Mouse (Mus musculus) Muller cell, postnatal 12 days (primary cell): Measurements from ENCODE around the gene Cbarp.
A peak's percentile ranks its signal among the peaks of the same experiment; 100 is the strongest.
"Not testable (repeated sequence)": the region's sequence is repeated elsewhere in the genome, so short reads cannot be mapped to it uniquely, and the experiment has no call there.

Experiments used
- DNase-seq: peaks from one replicate; pipeline ENCODE4 v3.0.0-alpha.2; 2015; ENCODE audit errors: inconsistent ontology term

The Cbarp gene

DNA sequence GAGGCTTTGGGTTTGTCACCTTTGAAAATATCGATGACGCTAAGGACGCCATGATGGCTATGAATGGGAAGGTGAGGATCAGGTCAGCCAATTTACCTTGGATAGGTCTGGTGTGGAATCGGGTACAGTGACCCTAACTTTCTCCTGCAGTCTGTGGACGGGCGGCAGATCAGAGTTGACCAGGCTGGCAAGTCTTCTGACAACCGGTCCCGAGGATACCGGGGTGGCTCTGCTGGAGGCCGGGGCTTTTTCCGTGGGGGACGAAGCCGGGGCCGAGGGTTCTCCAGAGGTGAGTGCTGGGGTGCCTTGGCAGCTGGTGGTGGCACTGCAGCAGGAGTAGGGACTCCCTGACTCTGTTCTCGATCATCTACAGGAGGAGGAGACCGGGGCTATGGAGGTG lies 29.4 kb upstream of the Cbarp start:
- DNase-seq, result no peak

DNA sequence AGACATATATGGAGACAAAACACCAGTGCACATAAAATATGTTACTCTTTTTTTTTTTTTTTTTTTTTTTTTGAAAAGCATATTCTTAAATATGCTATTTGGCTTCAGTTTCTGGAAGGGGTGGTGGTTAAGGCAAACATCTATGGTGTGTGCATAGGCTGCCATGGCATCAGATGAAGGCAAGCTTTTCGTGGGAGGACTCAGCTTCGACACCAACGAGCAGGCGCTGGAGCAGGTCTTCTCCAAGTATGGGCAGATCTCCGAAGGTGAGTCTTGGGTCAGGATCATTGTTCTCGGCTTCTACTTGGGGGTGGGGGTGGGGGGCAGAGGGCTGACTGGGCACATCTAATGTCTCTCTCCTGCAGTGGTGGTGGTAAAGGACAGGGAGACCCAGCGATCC lies 29.0 kb upstream of the Cbarp start:
- no peak for DNase-seq

DNA sequence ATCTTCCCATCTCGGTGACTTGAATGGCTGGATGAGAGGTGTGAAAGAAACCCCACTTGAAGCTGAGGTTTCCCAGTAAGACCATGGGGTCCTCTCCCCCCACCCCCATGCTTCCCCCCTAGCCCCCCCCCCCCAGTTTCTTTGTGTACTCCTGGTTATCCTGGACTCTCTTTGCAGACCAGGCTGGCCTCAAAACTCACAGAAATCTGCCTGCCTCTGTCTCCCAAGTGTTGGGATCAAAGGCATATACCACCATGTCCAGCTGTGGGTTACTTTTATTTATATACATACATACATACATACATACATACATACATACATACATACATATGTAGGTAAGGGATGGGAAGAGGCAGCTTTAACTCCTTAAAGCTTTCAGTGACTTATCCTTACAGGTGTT lies 28.4 kb upstream of the Cbarp start:
- DNase-seq, result no peak

DNA sequence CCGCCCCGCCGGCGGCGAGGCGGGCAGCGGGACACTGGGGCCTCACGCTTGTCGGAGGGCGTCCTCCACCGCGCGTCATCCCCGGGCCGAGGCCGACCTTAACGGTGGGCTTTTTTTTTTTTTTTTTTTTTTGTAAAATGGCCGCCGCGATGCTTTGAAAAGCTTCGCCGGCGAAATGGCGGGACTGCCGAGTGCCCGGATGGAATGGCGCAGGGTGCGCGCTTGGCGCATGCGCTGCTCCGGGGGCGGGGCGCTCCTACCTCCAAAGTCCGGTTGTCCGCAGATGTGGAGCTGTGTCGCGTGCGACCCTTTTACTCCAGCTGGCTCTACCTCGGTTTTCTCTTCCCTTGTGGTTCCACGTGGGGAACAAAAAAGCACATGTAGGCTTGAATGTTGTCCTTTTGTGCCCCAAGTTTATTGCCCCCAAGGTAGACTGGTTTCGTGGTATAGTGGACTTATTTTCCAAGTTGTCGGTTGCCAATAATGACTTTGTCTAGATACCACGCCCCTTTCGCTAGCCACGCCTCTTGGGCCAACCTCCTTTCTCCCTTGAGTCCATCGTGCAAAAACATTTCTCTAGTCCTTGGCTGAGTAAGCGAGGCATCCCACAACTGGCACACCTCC lies 27.5 kb upstream of the Cbarp start:
- DNase-seq, result peak; percentile 95

DNA sequence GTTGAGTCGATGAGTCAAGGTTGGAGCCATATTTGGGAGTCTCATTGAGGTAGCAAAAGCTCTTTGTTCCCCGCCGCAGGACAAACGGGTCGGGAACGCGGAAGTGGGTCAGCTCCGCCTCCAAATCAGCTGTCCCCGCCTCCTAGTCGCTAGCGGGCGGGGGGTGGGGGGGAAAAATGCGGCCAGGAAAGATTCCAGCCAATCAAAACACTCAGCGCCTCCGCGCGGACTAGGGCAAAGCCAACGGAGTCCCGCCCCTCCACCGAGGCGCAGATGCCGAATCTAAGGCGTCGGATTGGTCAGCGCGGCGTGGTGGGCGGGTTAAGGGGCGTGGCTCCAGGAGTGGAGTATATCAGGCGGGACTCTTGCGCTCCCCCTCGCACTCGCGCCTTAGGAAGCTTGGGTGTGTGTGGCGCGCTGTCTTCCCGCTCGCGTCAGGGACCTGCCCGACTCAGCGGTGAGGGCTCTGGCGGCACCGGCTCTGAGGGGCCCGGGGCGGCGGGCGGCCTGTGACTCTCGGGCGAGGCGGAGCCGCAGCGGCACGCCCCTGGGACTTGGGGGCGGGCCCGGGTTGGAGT lies 26.9 kb upstream of the Cbarp start:
- peak; percentile 100 for DNase-seq

DNA sequence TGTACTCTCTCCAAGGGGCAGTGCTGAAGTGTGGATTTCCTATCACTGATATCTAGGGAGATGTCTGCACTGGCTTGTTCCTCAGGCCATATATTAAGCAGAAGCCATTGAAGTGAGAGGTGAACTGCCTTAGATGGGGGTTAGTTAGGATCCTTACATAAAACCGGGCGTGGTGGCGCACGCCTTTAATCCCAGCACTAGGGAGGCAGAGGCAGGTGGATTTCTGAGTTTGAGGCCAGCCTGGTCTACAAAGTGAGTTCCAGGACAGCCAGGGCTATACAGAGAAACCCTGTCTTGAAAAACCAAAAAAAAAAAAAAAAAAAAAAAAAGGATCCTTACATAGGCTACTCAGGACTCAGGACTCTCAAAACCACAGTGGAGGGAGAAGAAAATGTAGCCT lies 25.5 kb upstream of the Cbarp start:
- DNase-seq, result not testable (repeated sequence)

DNA sequence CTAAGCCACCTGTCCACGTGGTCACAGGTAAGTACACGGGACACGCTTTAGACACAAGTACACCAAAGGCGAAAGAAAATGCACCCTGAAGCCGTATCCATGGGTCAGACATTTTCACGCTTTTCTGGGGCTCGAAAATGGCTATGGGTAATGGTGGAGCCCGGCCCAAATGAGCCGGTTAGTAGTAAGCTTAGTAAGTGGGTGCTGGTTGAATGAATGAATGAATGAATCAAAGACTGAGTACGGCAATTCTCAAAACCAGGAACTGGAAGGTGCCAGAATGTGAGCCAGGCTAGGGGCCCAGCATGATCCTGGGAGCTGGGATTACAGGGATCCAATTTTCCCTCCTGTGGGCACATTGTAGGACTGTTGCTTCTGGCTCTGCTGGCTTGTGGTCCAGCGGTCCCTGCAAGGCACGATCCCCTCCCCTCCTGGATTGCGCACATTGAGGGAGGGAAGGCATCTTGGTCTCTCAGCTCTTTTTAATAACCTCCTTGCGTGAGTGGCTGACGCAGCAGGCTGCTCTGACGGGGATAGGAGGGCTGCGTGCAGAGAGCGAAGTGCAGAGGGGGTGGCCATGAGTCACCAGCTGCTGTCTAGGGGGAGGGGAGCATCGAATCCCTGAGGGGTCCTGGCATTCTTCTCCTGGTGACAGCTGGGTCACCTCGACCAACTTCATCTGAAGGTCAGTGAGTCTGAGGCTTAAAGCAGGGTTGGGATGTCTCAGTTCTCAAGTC lies 24.9 kb upstream of the Cbarp start, which contains the start of gene Cirbp:
Gene Cirbp, plus strand, starts transcription at position 594 of the 737 bp plus-strand sequence.
- peak; percentile 77 for DNase-seq

DNA sequence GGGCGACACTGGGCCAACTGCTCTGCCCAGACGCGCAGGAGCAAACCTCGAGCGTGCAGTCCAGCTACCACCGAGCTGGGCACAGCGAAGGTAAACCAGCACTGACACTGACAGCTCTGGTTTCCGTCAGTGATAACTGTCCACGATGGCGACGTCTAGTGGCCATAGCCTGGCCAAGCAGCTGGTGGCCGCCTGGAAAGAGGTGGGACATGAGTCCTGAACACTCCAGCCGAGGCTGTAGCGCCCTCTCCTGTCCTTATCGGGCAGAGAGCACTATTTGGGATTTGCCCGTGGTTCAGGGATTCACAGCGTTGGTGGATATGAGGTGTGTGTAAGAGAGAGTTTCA lies 24.3 kb upstream of the Cbarp start:
- peak; percentile 91 for DNase-seq

DNA sequence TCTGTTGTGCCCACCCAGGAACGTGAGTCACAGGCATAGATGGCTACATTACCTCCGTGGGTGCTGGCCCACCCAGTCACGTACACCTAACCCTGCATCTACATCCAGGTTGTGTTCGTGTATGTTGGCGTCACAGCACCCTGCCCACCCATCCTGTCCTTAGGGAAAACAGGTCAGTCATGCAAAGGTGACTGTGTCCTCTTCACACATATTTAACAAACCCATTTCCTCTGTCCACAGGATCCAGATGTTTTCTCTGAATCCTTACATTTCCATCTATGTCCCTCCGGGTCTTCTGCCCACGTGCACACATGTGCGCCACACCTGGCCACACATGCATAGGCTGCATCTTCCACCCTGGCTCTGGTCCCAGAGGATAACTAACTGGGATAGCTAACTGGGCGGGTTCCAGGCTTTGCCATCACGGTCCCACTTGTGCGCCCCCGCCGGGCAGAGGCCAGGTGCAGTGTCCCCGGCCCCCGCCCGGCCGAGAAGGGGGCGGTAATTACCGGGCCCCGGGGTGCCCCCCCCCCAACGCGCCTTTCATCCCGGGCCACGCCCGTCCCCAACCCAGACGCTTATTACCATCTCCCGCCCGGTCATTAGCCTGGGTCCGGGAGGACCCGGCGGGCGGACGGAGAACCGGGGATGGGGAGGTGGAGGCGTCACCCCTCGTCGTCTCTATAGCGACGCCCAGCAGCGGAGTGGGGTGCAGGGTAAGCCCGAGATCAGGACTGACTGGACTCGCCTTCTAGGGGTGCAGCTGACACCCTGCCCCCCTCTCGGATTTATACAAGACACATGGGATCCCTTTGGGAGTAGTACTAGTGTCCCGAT lies 23.7 kb upstream of the Cbarp start:
- DNase-seq, result no peak

DNA sequence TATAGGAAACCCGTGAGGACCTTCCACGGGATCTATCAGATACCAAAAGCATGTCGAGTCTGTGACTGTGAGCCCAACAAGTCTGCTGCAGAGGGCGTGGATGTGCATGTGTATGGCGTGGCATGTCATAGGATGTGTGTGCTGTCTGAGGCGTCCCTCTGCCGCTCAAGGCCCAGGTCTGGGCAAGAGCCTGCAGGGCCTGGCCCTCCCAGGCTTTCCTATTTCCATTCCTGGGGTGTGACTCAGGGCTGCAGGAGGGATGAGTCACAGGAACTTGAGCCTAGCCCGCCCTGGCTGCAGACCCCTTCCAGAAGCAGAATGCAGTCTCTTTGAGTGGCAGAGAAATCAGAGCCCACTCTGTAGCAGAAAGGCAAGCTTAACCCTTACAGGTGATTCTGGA lies 23.1 kb upstream of the Cbarp start:
- peak; percentile 91 for DNase-seq

DNA sequence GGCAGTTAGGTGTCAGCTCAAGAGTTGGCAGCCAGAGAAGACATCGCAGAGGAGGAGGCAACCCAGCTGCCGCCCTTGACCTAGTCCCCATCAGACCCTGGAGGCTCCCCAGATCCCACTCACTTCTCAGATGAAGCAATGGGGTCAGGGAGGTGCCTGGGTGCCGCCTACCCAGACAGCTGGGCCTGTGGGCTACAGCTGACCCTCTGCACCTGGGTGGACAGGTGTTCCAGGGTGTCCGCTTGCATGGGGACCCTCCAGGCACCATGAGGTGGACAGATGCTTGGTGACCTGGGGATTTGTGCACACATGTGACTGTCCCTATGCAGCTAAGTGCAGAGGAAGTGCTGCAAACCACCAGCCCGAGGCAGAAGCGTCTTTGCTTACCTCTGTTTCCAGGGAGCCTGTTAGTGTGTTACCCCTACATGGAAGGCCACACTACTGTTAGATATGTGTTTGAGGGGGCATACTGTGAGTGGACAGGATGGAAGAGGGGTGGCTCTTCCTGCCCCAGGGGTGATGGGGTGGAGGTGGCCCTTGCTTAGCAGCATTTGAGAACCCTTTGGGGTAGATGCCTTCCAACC lies 22.2 kb upstream of the Cbarp start:
- no peak for DNase-seq

DNA sequence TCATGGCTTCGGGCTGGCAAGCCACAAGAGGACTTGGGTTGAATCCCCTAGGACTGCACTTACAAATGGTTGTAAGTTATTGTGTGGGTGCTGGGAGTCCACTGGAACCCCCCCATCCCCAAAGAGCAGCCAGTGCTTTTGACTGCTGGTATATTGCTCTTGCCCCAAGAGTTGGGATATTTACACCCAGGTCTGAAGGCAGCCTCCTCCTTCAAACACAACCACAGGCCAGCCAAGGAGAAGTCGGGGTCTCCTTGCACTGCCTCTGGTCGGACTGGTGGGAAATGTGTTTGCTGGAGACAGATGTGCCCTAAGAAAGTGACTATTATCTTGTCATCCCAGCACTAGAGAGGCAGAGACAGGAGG lies 21.6 kb upstream of the Cbarp start:
- DNase-seq, result no peak

DNA sequence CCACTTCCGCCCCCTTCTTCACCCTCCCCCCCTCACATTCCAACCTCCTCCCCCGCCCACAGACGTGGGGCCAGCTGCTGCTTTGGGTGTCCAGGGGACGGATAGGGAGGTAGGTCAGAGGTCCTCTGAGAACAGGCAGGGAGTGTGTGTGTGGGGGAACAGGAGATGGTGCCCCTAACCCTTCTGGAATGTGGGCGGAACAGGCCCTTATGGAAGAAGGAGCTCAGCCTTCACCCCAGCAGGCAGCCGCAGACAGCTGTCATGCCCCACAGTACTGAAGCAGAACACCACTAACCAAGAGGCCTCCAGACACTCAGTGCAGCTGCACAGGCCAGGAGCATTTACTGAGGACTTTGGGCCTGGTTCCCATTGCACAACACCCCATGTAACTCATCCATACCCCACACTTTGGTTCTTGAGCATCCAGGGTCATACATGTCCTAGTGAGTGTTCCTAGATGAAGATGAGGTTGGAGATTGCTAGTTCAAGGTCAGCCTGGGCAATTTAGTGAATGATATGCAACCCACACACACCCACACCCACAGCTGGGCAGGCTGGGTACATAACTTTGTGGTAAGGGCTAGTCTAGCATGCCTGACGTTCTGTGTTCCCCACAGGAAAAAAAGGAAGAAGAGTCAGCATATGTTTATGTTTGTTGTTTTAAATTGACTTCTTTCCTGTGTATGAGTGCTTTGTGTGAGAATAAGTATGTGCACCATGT lies 21.0 kb upstream of the Cbarp start:
- peak; percentile 85 for DNase-seq

DNA sequence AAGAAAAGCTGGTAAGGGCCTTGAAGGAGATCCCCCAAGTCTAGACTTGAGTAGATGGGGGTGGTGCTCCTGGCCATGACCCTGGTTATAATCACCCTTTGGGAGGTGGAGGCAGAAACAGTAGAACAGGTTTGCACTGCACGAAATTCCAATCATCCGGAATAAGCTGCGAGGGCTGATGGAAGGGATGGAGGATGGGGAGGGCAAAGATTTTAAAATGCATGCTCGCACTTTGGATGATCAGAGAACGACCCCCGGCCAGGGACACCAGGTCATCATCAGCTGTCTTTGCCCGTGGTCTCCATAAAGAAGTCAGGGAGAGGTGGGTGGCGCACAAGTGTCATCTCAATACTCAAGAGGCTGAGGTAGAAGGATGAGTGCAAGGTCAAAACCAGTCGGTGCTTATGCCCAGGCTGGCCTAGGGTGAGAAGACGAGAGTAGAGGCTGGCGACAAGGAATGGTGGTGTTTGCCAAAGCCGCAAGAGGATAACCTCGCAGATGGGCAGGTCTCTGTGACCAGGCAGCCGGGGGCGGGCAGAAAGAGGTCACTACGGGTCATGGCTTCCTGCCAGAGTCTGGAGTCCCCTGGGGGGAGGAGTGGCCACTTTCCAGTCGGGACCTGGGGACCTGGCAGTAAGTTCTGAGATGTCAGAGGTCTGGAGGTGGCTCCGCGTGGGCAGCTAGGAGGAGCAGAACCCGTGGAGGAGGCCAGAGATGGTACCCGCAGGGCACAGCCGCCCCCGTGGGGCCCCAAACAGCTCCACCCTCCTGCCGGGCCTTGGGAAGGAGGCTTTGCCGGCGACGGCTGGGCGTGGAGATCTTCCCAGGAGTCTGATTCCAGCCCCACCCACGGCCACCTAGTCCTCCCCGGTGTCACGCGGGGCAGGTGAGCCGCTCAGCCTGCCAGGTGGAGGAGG lies 20.1 kb upstream of the Cbarp start:
- DNase-seq, result peak; percentile 98

DNA sequence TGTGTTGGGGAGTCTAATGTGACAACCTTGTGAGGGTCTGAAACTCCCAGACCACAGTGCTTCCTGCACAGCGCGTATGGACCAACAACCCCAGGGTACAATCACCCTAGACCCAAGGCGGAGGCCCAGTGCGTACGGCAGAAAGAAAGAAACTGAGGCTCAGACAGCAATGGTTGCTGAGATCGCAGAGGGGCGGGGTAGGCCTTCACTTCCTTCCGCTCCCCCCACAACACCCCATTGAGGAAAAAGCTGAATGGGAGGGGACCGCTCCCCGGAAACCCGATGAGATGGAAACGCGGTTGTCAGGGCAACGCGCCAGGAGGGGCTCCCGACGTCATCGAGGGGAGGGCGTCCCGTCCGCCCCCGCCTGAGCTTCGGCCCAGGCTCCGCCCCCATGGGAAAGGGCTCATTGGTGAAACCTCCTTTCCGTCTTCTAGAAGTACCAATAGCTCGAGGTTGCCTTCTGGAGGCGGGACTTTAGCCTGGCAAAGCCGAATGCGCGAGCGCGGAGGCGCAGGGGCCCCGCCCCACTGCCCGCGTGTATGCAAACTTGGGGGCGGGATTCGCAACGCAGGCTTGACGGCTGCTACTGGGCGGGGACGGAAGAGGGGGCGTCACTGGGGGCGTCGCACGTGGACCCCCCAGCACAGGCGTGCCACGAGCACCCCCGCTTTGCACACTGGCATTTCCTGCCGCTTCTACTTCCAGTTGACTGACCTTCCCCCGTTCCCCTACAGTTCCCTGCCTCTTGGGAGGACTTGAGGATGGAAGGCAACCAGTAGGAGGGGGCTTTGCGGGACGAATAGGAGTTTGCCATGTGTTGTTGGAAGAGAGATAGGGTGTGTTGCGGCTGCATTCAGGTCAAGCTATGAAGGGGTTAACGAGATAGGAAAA lies 19.2 kb upstream of the Cbarp start:
- peak; percentile 100 for DNase-seq

DNA sequence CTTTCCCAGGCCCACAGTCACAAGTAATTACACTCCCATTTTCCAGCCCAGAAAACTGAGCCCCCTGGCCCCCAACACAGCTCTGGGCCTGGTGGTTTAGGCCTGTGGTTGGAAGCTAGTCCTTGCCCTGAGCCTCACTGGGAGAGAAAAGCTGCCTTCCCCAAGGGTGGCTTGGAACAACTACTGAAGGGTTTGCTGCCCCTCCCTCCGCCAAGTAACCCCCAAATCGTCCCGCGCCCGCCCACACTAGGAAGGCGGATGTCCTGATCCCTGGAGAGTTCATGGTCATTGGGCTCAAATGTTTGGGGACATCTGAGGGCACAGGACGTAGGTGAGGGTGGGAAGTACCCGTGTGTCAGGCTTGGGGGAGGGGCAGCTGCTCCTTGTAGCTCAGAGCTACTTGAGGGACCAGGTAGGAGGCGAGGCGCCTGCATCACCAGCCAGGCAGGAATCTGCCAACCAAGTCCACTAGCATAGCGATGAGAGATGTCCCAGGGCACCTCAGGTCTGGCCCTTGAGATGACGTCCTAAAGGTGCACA lies 18.5 kb upstream of the Cbarp start:
- no peak for DNase-seq

DNA sequence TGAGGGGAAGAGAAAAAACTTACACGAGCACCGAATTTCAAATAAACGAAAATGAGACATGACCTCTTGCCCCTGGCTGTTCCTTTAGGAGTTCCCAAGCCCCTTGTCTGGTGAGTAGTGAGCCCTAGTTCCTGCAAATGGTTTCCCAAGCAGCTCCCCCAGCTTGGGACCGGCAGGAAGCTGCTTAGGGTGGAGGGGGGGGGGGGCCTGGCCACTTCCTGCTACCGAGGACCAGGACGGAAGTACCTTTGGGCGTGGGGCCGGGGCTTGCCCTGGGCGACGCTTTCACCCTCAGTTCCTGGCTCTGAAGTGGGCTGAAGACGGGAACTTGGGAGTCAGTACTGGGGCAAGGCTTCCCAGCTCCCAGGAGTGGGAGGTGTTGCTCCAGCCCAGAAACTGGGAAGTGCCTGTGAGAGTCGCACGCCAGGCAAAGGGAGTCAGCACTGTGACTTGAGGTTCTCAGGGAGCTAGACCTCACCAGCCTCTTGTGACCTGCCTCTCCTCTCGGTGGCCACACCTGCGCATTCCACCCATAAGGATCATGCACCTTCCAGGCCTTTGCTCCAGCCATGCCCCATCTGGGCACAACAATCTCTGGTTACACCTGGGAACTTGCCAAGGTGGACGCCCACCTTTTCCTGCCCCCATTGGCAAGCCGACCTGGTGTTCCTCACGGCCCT lies 17.8 kb upstream of the Cbarp start:
- DNase-seq, result peak; percentile 69

DNA sequence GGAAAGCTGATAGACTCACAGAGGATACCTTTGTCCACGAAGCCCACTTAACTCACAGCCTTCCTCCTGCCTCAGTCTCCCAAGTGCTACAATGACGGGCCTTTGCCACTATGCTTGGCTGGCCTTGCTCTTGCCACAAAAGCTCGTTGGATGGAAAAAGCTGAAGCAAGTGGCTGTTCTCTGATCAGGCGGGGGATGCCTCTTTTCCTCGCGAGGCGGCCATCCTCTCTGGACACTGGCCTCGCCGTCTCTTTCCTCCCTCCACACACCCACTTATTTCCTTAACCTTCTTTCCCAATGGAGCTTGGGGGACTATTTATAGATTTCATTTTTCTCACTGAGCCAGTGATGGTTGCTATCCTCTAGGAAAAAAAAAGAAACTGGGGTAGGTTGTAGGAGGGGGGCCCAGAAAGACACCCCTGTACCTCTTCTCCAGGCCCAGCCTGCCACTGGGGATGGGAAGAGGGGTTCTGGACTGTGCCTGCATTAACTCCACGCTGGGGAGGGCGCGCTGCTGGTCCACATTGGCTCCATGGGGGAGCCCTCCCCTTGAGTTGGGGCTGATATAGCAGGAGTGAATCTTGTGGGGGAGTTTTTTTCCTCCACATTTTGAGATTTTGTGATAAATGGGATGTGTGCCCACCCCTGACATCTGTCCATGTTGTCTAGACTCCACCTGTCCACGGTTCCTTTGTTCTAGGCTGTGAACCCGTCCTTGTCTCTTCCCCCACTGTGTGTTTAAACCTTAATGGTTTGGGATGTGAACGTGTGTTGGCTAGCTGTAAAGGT lies 16.7 kb upstream of the Cbarp start:
- DNase-seq, result no peak
